Mouse (Mus musculus) liver, adult 2 months (tissue): Measurements from ENCODE around the gene Gpr4.
A peak's percentile ranks its signal among the peaks of the same experiment; 100 is the strongest.

Experiments
- CTCF ChIP-seq: fragments of 200-500 bp; IDR thresholded peaks from 2 replicates; pipeline ENCODE4 v1.5.1; 2011; ENCODE audit warnings: low read depth, low read length, control low read depth
- POLR2A ChIP-seq: fragments of 200-500 bp; IDR thresholded peaks from 2 replicates; pipeline ENCODE4 v1.6.1; 2011; ENCODE audit warnings: low read length, control low read depth; ENCODE audit not compliant: insufficient read depth; ENCODE audit errors: extremely low read depth

GRCm38 (mm10) chr7:19208944-19209472, 3.3 kb upstream of the Gpr4 start:
- TF ChIP-seq POLR2A = no peak
- TF ChIP-seq CTCF = peak; percentile 54
